Mouse (Mus musculus): Measurements from ENCODE around the gene Slc39a1. TPM values are rescaled to one million over a fixed set of nuclear protein-coding genes. Genes with fewer than 3 reads are reported as not detected.

The Slc39a1 gene
- total RNA-seq (2021): 10 to 100 TPM; 44.9 to 47.2 TPM

- DNase-seq: peak; percentile 90 to 91
Measured at GRCm38 (mm10) chr3:90247960-90248745, at the start of gene Slc39a1. Slc39a1 (plus strand) TSS chr3:90248172.

- no peak for DNase-seq
Measured at GRCm38 (mm10) chr3:90202884-90203283, 45.1 kb upstream of the Slc39a1 start.

- DNase-seq: no peak
Measured at GRCm38 (mm10) chr3:90203619-90204018, 44.4 kb upstream of the Slc39a1 start.

- DNase-seq: no peak
Measured at GRCm38 (mm10) chr3:90204582-90204981, 43.4 kb upstream of the Slc39a1 start.

GRCm38 (mm10) chr3:90208662-90209061 is 39.3 kb upstream of the Slc39a1 start:
- no peak for DNase-seq

GRCm38 (mm10) chr3:90209908-90210566 is 37.9 kb upstream of the Slc39a1 start:
- DNase-seq: no peak

GRCm38 (mm10) chr3:90211475-90212398 is 36.2 kb upstream of the Slc39a1 start:
- DNase-seq: no peak

- DNase-seq: no peak
Measured at GRCm38 (mm10) chr3:90212723-90213122, 35.2 kb upstream of the Slc39a1 start.

- DNase-seq: peak; percentile 90 to 92
Measured at GRCm38 (mm10) chr3:90213377-90213866, 34.5 kb upstream of the Slc39a1 start, which contains the start of the genes Rps27 and Rab13. Rps27 (minus strand) TSS chr3:90213651. Rab13 (plus strand) TSS chr3:90213695.

- no peak for DNase-seq
Measured at GRCm38 (mm10) chr3:90213956-90214684, 33.9 kb upstream of the Slc39a1 start.

GRCm38 (mm10) chr3:90215825-90216380 is 32.1 kb upstream of the Slc39a1 start:
- no peak for DNase-seq

GRCm38 (mm10) chr3:90220088-90220487 is 27.9 kb upstream of the Slc39a1 start:
- peak; percentile 24 to 43 for DNase-seq

GRCm38 (mm10) chr3:90220531-90220951 is 27.4 kb upstream of the Slc39a1 start:
- peak; percentile 38 to 40 for DNase-seq

GRCm38 (mm10) chr3:90221123-90221522 is 26.8 kb upstream of the Slc39a1 start:
- no peak for DNase-seq

- no peak for DNase-seq
Measured at GRCm38 (mm10) chr3:90222455-90222854, 25.5 kb upstream of the Slc39a1 start.

GRCm38 (mm10) chr3:90222941-90223340 is 25.0 kb upstream of the Slc39a1 start:
- DNase-seq: no peak

GRCm38 (mm10) chr3:90224331-90224730 is 23.6 kb upstream of the Slc39a1 start:
- no peak for DNase-seq

GRCm38 (mm10) chr3:90231075-90231474 is 16.9 kb upstream of the Slc39a1 start:
- no peak for DNase-seq

- DNase-seq: peak; percentile 95
Measured at GRCm38 (mm10) chr3:90231507-90232333, 16.3 kb upstream of the Slc39a1 start, which contains the start of gene Jtb. Jtb (plus strand) TSS chr3:90231597.

GRCm38 (mm10) chr3:90241251-90241650 is 6.7 kb upstream of the Slc39a1 start:
- DNase-seq: no peak
